Mouse (Mus musculus): Measurements from ENCODE around the gene Cnot2.

The Cnot2 gene

DNA sequence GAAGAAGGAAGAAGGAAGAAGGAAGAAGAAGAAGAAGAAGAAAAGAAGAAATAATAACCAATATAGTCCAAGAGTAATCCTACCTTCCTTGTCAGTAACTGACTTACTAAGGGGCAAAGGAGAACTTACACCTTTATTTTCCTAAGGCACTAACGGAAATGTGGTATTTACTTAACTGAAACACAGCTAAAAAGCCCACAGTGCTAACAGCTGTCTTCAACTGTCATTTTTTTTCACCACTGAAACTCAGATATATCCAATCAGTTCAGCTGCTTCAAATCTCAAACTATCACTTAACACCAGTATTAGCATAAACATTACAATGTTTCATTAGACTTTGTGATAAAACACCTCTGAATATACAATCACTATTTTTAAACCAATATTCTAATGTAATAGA, 22.1 kb downstream of the Cnot2 start:
- no peak for DNase-seq

DNA sequence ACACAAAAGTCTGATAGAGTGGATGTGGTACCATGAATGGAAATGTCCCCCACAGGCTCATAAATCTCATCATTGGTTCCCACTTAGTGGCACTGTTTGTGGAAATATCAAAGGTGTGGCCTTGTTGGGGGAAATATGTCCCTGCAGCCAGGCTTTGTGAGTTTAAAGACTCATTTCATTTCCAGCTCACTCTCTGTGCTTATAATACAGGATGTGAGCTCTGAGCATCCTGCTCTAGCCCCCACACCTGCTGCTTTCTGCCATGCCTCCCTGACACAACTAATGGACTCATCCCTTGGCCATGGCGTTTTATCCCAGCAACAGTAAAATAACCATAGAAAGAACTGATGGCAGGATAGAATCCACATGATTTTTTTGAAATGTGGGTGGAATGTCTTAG, 24.1 kb downstream of the Cnot2 start:
- no peak for DNase-seq

DNA sequence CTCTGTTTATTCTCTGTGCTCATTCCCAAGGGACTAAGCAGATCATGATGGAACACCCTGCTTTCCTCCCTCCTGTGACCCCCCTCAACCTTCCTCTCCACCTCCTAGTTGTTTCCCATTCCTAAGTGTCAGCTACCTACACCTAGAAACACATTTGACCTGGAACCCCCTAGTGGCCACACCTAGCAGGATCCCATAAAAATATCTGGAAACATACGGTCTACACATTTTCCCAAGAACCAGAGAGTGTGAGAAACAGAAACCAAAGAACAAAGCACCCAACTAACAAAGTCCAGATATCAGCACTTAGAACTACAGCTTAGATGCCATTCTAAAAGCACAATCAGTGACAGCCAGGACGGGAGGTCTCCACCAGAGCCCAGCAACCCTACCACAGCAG, 26.9 kb downstream of the Cnot2 start:
- no peak for DNase-seq

DNA sequence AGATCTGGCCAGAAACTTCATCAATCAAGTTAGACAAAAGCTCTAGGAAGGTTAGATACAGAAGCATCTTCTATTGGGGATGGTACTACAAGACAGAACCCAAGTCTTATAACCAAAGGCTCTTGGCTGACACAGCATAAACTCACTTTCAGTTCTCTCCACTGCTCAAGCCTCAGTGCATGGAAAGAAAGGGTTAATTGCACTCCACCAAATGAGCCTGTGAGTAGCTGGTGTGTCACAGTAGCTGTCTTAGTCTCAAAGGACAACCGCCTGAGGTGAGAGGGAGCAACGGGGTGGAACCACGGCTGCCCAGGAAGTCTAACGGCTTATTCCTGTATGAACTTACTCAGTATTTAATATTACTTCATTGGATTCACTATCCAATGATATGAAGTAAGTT, 33.4 kb downstream of the Cnot2 start:
- DNase-seq = no peak

DNA sequence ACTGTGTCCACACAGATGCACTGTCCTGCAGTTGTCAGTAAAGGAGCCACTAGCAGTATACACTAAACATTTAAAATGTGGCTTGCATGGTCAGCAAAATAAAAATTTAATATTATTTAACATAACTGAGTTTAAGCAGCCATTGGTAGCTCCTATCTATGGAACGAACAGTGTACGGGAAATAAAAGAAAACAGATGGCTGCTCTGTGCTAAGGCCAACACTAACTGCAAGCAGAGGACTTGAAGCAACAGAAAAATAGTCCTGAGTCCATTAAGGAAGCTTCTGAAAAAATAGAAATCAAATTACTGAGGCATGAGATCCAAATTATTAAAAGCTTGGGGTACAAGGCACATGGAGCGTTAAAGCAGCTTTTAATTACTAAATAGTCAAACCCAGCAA, 35.1 kb downstream of the Cnot2 start:
- no peak for DNase-seq

DNA sequence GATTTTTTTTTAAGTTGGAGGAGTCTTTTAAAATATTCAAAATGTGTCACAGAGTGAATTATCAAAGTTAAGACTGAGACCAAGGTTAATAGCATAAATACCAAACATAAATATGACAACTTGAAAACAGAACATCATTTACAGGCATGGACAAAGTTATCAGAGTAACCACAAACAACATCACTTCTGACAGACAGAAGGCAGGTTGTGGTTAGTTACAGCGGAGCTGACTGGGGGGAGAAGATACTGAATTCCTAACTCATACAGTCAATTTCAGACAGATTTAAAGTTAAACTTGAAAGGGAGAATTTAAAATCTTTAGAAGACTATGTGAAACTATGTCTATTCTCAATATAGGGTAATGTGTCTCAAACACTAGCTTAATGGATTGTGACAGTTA, 38.2 kb downstream of the Cnot2 start:
- no peak for DNase-seq

DNA sequence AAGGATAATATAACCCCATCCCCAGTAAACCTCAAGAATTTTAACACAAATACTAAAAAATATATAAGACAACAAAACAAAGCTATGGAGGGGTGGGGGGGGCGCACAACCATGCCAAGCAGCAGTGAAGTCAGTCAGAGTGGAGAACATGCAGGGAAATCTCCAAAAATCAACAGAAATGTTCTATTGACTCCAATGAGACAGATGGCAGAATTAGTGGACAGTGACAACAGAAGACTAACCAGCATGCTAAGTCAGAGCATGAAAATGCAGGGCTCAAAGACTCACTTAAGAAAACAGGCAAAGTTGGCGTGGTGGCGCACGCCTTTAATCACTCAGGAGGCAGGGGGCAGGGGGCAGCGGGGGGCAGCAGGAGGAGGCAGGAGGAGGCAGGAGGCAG, 40.6 kb downstream of the Cnot2 start:
- DNase-seq = no peak

DNA sequence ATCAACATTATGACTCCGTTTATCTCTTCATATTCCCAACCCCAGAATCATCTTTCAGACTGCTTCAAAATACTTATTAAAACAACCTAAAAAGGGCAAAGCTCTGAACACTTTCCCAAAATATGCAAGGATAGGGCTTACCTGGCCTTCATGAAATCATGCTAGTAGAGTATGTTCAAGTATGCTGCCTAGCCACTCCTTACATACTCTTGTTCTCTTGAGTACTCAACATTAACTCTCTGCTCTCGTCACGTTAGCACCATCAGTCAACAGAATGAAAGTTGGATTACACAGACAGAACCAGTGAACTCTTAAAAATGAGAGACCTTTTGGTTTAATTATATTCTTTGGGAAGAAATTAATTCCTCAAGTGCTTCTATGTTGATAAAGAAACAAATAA, 43.8 kb downstream of the Cnot2 start:
- no peak for DNase-seq

DNA sequence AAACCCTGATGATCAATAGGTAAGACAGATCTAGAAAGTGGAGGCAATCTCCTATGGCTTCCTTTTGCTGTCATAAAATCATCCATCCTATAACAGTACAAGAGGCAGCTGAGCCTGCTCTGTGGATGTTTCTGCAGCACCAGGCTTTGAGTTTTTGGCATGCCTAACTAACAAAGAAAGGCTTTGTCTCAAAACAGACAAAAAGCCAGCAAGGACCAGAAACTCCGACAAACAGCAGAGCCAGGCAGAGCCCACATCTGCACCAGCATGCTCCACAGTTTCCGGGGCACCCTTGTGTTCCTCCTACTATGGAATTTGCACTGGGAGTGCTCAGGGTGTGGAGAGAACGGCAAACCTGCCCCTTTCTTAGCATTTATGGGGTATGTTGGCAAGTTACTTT, 47.0 kb downstream of the Cnot2 start:
- peak; percentile 11 for DNase-seq

DNA sequence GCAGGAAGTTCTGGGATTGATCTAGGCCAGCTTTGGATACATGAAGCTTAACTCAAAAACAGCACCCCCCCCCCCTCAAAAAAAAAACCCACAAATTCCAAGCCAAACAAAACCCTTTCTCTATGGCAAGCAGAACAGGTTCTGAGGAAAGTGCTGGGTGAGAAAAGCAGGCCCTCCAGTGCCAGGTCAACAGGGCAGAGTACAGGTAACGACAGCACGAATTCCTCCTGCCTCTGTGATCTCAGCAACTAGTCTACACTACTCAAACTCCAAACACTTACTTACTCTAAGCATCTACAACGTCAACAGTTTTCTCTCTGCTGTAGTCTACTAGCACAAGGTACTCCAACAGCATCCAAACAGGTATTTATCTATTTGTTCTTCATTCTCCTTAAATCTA, 48.8 kb downstream of the Cnot2 start:
- DNase-seq = no peak

DNA sequence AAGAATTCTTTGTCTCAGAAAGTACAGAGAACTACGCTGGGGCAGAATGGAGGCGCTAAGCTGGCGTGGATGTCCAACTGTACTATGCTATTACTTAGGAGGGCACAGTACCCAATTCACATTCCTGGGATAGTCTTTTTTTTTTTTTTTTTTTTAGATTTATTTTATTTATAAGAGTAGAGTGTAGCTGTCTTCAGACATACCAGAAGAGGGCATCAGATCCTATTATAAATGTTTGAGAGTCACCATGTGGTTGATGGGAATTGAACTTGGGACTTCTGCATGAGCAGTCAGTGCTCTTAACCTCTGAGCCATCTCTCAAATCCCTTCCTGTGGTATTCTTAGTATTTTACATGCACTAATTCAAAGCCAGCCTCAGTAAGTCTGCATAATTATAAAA, 50.2 kb downstream of the Cnot2 start:
- DNase-seq = no peak

DNA sequence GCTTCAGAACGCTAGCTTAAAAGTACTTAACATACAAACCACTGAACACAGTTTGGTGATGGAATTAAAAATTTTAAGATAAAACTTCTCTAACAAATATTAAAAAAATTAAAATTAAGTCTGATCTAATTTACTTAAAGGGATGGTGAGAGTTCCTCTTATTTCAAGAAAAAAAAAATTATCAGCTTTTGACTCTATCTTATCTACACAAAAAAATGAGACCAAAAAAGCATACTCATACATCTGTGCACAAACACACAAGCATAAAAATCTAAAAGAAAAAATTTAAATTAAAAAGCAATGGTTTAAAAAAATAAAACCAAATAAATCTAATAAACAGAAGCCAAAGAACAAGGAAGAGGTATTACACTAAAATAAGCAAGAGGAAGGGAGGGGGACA, 61.7 kb downstream of the Cnot2 start:
- no peak for DNase-seq

DNA sequence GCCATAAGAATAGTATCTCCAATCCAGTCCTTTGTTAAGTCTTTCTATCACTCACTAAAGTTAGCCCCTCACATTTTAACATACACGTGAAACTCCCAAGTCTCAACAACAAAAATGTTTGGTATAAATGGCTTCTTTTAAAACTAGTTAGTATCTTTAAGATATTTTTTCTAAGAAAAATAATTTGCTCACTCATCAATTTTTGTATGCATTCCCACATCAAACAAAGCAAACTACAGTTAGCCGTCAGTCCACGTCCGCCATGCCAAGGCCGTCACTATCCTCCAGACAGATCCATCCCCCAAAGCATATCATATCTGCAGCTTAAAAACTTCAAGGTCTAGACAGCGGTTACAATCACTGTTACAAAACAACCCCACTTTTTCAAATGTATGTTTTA, 65.7 kb downstream of the Cnot2 start:
- DNase-seq = no peak

DNA sequence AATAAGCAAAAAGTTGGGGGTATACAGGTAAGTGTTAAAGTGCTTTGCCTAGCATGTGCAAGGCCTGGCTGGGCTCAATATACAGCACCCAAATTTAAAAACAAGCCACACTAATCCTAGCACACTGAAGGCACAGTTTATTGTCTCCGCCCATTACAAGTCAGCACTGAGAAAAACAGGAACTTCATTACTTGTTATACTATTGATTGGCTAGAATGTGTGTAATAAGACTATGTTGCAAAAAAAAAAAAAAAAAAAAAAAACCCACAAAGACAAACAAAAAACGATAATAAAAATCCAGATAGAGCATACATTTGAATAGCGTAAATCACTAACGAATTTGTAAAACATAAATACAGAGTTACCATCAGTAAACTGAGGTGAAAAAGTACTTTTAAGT, 66.2 kb downstream of the Cnot2 start:
- DNase-seq = no peak

DNA sequence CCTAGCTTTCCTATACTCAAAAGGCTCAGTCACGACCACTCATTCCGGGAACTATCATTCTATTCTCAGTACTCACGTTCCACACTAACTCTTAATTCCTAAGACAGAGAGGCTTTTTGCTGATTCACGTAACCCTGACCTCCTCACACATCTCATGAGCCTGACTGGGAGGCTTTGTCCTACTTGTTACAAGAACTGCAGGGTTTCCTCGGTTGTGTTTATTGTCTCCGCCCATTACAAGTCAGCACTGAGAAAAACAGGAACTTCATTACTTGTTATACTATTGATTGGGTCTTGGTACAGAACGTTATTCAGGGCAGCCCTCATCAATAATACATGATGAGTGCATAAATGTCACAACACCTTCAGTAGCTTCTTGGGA, 68.1 kb downstream of the Cnot2 start:
- no peak for DNase-seq

DNA sequence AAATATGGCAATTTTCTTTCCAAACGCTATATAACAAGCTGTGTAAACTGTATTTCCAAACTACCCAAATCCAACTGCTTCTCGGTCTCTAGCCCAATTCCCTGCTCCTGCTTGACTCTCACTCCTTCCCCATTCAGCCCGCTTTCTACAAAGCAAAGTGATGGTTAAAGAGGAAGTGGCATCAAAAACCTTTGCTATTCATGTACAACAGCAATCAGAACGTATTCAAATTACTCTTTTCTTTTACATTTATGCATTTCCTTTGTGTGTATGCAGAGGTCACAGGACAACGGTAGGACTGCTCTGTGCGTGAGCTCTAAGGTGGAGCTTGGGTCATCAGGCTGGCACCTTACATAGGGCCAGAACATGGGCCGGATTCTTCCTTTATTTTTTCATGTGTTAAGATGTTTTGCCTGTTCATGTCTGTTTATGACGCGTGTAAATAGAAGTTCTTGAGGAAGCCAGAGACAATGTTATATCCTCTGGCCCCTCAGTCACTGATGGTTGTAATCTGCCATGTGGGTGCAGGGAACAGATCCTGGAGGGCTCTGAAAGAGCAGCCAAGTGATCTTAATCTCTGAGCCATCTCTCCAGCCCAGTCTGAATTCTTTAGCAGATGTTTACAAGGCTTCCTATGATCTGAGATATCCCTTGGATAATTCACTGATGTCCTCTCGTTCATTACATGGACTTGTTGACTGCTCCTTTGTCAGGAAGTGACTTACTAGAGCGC, 68.6 kb downstream of the Cnot2 start:
- DNase-seq = no peak

DNA sequence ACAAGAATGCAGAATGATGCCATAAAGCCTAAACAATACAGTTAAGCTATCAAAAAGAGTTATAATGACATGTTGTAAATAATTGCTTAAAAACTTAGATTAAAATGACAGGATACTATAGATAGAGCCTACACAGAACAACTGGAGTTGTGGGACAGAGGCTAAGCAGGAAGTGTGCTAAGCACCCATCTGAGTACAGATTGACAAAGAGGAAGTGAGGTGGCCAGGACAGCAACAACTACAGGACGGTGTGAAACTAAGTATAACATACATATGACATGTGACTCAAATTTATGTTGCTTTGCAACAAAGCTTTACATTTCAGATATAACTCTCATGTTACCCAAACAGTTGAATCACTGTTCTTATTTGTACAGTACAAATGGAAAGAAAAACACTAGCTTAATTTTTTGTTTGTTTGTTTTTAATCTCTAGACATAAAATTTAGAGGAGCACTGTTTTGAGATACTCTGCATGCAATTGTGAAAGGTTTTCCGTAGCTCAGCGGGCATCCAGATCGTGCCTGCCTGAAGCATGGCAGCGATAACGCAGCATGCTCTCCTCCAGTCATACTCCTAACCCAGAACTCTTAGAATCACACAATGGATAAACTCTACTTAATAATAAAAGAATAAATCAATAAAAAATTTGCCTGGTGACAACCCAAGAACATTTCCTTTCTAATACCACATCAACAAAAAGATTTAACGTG, 75.9 kb downstream of the Cnot2 start:
- DNase-seq = no peak

DNA sequence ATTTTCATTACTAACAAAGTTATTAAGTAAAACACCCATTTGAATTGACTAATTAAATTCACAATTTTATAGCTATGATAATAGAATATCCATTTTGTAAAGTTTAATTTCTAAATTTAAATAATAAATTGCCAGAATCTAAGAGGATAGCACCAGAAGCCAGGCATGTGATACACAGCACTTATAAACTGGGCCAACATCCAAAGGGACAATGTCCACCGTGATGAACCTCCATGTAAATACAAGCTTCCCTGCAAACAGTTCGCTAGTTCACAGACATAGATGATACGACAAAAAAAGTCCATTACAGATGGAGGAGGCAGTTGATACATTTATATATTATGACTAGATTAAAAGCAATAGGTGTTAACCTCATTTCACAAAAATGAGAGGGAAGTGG, 88.5 kb downstream of the Cnot2 start:
- no peak for DNase-seq

DNA sequence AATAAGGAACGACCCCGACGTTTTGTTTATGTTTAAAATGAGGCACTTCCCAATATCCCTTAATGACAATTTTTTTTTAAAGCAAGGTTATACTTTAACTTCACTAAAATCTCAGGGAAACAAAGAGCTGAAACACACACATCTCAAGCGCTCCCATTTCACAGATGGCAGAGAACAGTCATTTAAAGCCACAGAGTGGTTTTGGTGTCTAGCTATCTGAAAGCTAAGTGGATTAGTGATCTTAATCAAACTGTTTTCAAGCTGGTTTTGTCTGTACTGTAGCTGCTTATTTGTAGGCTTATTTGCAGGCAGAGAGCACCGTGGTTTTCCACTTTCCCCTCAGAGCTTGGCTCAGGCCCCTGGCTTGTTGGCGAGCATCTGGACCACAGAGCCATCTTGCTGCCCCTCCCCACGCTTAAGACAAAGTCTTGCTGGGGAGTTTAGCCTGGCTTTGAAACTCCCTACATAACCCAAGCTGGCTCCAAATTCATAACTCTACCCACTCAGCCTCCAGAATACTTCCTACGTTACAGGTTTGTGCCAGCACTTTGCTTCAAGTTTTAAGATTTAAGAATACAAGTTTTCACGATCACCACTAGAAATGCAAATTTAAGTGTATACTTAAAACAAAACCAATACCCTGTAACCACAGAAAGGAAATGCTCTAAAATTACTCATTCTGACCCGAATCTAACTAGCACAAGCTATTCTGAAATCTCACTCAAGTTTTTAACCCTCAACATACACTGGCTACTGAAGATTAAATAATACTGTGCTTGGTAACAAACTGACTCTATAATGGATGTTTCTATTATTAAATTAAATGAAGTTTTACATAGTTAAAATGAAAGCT, 94.2 kb downstream of the Cnot2 start:
- DNase-seq = no peak

DNA sequence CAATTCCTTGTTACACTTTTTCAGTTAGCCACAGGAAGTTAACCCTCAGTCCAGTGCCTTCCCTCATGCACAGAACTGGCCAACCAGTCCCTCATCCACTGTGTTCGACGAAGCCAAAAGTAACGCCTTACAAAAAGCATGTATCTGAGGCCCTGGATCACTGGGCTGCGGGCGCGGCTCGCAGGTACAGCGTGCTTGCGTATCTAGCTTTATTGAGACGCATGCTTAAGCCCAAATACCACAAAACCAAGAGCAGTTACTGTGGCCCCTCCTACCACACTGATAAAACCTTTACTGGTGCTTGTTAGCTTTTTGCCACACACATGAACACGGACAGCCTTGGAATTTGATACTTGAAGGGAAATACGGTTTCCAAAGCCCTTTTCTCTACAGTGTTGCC, 99.4 kb downstream of the Cnot2 start:
- no peak for DNase-seq

DNA sequence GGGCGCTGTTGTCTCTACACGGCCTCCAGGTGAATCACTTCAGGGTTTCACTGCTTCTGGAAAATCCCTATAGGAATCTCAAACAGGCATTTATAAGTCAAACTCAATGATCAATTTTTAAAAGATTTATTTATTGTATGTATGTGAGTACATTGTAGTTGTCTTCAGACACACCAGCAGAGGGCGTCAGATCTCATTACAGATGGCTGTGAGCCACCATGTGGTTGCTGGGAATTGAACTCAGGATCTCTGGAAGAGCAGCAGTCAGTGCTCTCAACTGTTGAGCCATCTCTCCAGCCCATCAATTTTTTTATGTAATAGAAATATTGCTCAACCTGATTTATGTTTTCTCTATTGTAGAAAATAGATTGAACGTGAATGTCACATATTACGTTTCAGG, 100.3 kb downstream of the Cnot2 start:
- no peak for DNase-seq

DNA sequence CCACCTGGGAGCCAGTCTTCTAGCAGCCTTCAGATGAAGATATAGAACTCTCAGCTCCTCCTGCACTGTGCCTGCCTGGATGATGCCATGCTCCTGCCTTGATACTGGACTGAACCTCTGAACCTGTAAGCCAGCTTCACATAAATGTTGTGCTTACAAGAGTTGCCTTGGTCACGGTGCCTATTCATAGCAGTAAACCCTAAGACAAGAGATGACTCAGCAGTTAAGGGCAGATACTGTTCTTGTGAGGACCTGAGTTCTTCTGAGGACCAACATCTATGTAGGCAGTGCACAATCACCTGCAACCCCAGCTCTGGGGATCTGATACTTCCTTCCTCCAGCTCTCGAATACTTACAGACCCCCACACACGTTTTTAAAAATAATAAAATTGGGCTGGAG, 104.8 kb downstream of the Cnot2 start:
- no peak for DNase-seq

DNA sequence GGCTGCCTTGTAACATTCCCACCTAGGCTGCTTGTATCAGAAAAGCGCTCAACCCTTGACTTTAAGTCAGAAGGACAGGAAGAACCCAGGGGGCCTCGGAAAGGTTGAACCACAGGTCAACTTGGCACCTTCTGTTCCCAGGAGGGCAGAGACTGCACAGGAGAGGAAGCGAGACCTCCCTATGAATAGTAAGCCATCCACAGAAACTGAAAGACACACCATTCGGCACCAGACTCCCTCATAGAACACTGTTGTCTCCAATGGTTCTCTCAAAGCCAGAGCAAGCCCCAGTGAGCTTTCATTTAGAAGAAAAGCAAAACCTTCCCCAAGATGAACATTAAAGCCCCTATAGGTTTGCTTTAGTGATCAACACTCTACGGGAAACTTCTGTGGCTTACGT, 105.6 kb downstream of the Cnot2 start:
- no peak for DNase-seq

All from layer of hippocampus, adult 9-11 months (tissue).